1 mouse cellular context compared by ENCODE assay signal in the genomic region with DNA sequence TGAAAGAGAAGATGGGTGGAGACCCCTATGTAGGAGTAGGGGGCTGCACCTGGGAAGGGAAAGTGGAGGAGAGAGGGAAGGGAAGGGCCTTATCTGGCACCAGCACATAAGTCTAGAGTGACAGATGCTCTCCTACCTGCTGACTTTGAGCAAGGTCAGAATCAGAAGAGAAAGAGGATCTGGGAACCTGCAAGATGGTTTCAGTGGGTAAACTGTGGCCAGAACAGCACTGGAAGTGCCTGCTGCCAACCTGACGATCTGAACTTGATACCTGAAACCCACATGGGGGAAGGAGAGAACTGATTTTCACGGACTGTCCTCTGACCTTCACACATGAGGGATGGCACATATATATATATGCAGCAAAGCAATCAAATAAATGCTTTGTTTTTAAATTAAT.
TF ChIP-seq lines count a peak whose summit lies in the region.

No protein-coding gene starts in this region.

TF ChIP-seq in CH12.LX, 34 proteins besides CTCF, POLR2A, EP300 and RAD21 (continued from another document):
- TF ChIP-seq ZC3H11A (IDR thresholded peaks at IDR 0.05; ENCODE audit: low read depth, low read length) (no peak), GABPA (IDR thresholded peaks at IDR 0.05; ENCODE audit: insufficient replicate concordance, low read depth, low read length) (no peak), SIN3A (IDR thresholded peaks at IDR 0.05; ENCODE audit: low read length) (peak; percentile 68), NELFE (IDR thresholded peaks at IDR 0.05; ENCODE audit: low read depth, low read length) (no peak), MAFK (IDR thresholded peaks at IDR 0.05; ENCODE audit: insufficient replicate concordance, low read length) (peak; percentile 78), NRF1 (IDR thresholded peaks at IDR 0.05; ENCODE audit: low read depth, low read length) (no peak), CHD2 (IDR thresholded peaks at IDR 0.05; ENCODE audit: low read length) (0 out of 2 replicates have a peak, but pooled peaks have one; percentile 26), ZMIZ1 (IDR thresholded peaks at IDR 0.05; ENCODE audit: low read depth, low read length) (no peak), JUND (conservative IDR thresholded peaks at IDR 0.05; ENCODE audit: low read depth, low read length) (peak; percentile 22; the same call in 1 of the 2 replicates), JUN (IDR thresholded peaks at IDR 0.05; ENCODE audit: insufficient read depth, low read depth, low read length) (no peak), HCFC1 (IDR thresholded peaks at IDR 0.05; ENCODE audit: low read depth, low read length) (no peak)
